Comparison of ENCODE assay signal across 8 mouse cellular contexts in the genomic region with DNA sequence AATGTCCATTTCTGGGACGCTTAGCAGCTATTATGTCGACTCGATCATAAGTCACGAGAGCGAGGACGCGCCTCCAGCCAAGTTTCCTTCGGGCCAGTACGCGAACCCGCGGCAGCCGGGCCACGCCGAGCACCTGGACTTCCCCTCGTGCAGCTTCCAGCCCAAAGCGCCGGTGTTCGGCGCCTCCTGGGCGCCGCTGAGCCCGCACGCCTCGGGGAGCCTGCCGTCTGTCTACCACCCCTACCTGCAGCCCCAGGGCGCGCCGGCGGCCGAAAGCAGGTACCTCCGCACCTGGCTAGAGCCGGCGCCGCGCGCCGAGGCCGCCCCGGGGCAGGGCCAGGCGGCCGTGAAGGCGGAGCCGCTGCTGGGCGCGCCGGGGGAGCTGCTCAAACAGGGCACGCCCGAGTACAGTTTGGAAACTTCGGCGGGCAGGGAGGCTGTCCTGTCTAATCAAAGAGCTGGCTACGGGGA. TPM values are rescaled to one million over a fixed set of nuclear protein-coding genes. Genes with fewer than 3 reads are reported as not detected.
DNase-seq lines count a peak whose midpoint lies in the region; ATAC-seq lines count a peak whose summit lies in the region.

No protein-coding gene starts in this region.

- WGBS in liver, embryonic 11.5 days: 2% methylated on average over 52 of the region's 52 CpGs
- WGBS in neural tube, embryonic 12.5 days: under 1% methylated on average over 52 of the region's 52 CpGs

- peaks cover 98% of the 10 kb centered on the region for H3K27me3 ChIP-seq in liver, embryonic 11.5 days (replicated peaks; ENCODE audit: control insufficient read depth, insufficient read depth, low read length)
- H3K27me3 ChIP-seq in neural tube, embryonic 12.5 days (replicated peaks): peaks cover 11% of the 10 kb centered on the region

- H3K36me3 ChIP-seq in liver, embryonic 11.5 days (ENCODE audit: control insufficient read depth, insufficient read depth, low read length): no peaks in the 10 kb centered on the region
- no peaks in the 10 kb centered on the region for H3K36me3 ChIP-seq in neural tube, embryonic 12.5 days

- peak overlapping the region; percentile 43 for H3K4me2 ChIP-seq in liver, embryonic 11.5 days
- peak overlapping the region; percentile 100 for H3K4me2 ChIP-seq in neural tube, embryonic 12.5 days (replicated peaks)

- no peak for ATAC-seq in liver, embryonic 11.5 days (replicated peaks; ENCODE audit: low FRiP score)
- ATAC-seq in neural tube, embryonic 12.5 days (ENCODE audit: low FRiP score, low read depth): peak; percentile 19

- no peak overlapping the region for H3K9ac ChIP-seq in liver, embryonic 11.5 days (ENCODE audit: low read depth, low read length)
- H3K9ac ChIP-seq in neural tube, embryonic 12.5 days: peak overlapping the region; percentile 100

- no peak overlapping the region for H3K27ac ChIP-seq in liver, embryonic 11.5 days (ENCODE audit: low read depth, low read length)
- H3K27ac ChIP-seq in neural tube, embryonic 12.5 days: peak overlapping the region; percentile 100

- H3K9me3 ChIP-seq in liver, embryonic 11.5 days (ENCODE audit: control insufficient read depth, low read length): no peaks in the 10 kb centered on the region
- no peaks in the 10 kb centered on the region for H3K9me3 ChIP-seq in neural tube, embryonic 12.5 days

- peaks cover 6% of the 10 kb centered on the region; the same call in 1 of the 2 replicates for H3K4me1 ChIP-seq in liver, embryonic 11.5 days (replicated peaks; ENCODE audit: control insufficient read depth, insufficient read depth, low read length)
- H3K4me1 ChIP-seq in neural tube, embryonic 12.5 days: peaks cover 67% of the 10 kb centered on the region

- DNase-seq in liver, embryonic 11.5 days (ENCODE audit: low spot score): no peak
- DNase-seq in liver: no peak
- DNase-seq in adrenal gland, postnatal 25 days: peak; percentile 74
- peak; percentile 75 for DNase-seq in kidney, adult 9 months
- no peak for DNase-seq in layer of hippocampus, adult 18-20 months (ENCODE audit: low spot score in 2 of 2)
- DNase-seq in B cell, adult 2 months: no peak
- no peak for DNase-seq in cerebellum, postnatal 10 days

- H3K4me3 ChIP-seq in liver, embryonic 11.5 days (ENCODE audit: low read depth, low read length): peak overlapping the region; percentile 28
- H3K4me3 ChIP-seq in neural tube, embryonic 12.5 days: peak overlapping the region; percentile 95

RNA-seq across cellular contexts. Expression of gene Hoxb9, which starts 0.3 kb away (rescaled TPM):
- polyA plus RNA-seq in liver, embryonic 11.5 days (2014; fragmentation: Nextera tagmentation; extraction: Ambion mirVana): 0.26 and 0.49 TPM in 2 replicates
- 202 and 263 TPM in 2 replicates for total RNA-seq in adrenal gland, postnatal 25 days (2021)
- 76.1 and 90.5 TPM in 2 replicates for polyA plus RNA-seq in neural tube, embryonic 12.5 days (2016; fragmentation: Nextera tagmentation; extraction: Ambion mirVana)
- total RNA-seq in layer of hippocampus, adult 18-20 months (2021): not detected

RNA-seq across cellular contexts. Expression of gene Hoxb8, which starts 10.1 kb away (rescaled TPM):
- polyA plus RNA-seq in liver, embryonic 11.5 days (2014; fragmentation: Nextera tagmentation; extraction: Ambion mirVana): 0.43 and 0.62 TPM in 2 replicates
- 84.9 and 94.6 TPM in 2 replicates for total RNA-seq in adrenal gland, postnatal 25 days (2021)
- 35.7 and 53.3 TPM in 2 replicates for polyA plus RNA-seq in neural tube, embryonic 12.5 days (2016; fragmentation: Nextera tagmentation; extraction: Ambion mirVana)
- not detected for total RNA-seq in layer of hippocampus, adult 18-20 months (2021)

RNA-seq across cellular contexts. Expression of gene Hoxb7, which starts 14.8 kb away (rescaled TPM):
- 1.6 and 2.0 TPM in 2 replicates for polyA plus RNA-seq in liver, embryonic 11.5 days (2014; fragmentation: Nextera tagmentation; extraction: Ambion mirVana)
- total RNA-seq in adrenal gland, postnatal 25 days (2021): 54.7 and 58.6 TPM in 2 replicates
- 97.1 and 101 TPM in 2 replicates for polyA plus RNA-seq in neural tube, embryonic 12.5 days (2016; fragmentation: Nextera tagmentation; extraction: Ambion mirVana)
- total RNA-seq in layer of hippocampus, adult 18-20 months (2021): not detected

RNA-seq across cellular contexts. Expression of gene Hoxb6, which starts 20.7 kb away (rescaled TPM):
- polyA plus RNA-seq in liver, embryonic 11.5 days (2014; fragmentation: Nextera tagmentation; extraction: Ambion mirVana): 1.9 and 2.4 TPM in 2 replicates
- 74.4 and 78.8 TPM in 2 replicates for total RNA-seq in adrenal gland, postnatal 25 days (2021)
- polyA plus RNA-seq in neural tube, embryonic 12.5 days (2016; fragmentation: Nextera tagmentation; extraction: Ambion mirVana): 145 and 151 TPM in 2 replicates
- total RNA-seq in layer of hippocampus, adult 18-20 months (2021): not detected

RNA-seq across cellular contexts. Expression of gene Hoxb5, which starts 31.6 kb away (rescaled TPM):
- polyA plus RNA-seq in liver, embryonic 11.5 days (2014; fragmentation: Nextera tagmentation; extraction: Ambion mirVana): 3.7 and 4.5 TPM in 2 replicates
- 36.5 and 36.8 TPM in 2 replicates for total RNA-seq in adrenal gland, postnatal 25 days (2021)
- polyA plus RNA-seq in neural tube, embryonic 12.5 days (2016; fragmentation: Nextera tagmentation; extraction: Ambion mirVana): 79.2 and 94.7 TPM in 2 replicates
- total RNA-seq in layer of hippocampus, adult 18-20 months (2021): not detected

Comparison
In these comparisons a context has a peak if more than half of its experiments do, and no peak if none do; other contexts are left out.
1. DNase-seq: peak in adrenal gland, postnatal 25 days (single experiment) and kidney, adult 9 months (single experiment); none in liver, embryonic 11.5 days (single experiment), liver (single experiment), layer of hippocampus, adult 18-20 months (0 of 2), B cell, adult 2 months (0 of 2) and cerebellum, postnatal 10 days (0 of 2).
2. RNA of gene Hoxb9, which starts 0.3 kb away (total RNA-seq): 202 to 263 TPM in adrenal gland, postnatal 25 days; not detected in layer of hippocampus, adult 18-20 months; every median in the first group is over 100 times any median in the second.
3. RNA of gene Hoxb8, which starts 10.1 kb away (total RNA-seq): 84.9 to 94.6 TPM in adrenal gland, postnatal 25 days; not detected in layer of hippocampus, adult 18-20 months; every median in the first group is over 10 times any median in the second.
4. RNA of gene Hoxb7, which starts 14.8 kb away (total RNA-seq): 54.7 to 58.6 TPM in adrenal gland, postnatal 25 days; not detected in layer of hippocampus, adult 18-20 months; every median in the first group is over 10 times any median in the second.